Mouse (Mus musculus): ENCODE results near the gene Vps37c. TPM values are rescaled to one million over a fixed set of nuclear protein-coding genes. Genes with fewer than 3 reads are reported as not detected.
A peak's percentile ranks its signal among the peaks of the same experiment; 100 is the strongest.

Vps37c gene
- polyA plus RNA-seq, 2 experiments, result 6.0 to 9.3 TPM

DNA sequence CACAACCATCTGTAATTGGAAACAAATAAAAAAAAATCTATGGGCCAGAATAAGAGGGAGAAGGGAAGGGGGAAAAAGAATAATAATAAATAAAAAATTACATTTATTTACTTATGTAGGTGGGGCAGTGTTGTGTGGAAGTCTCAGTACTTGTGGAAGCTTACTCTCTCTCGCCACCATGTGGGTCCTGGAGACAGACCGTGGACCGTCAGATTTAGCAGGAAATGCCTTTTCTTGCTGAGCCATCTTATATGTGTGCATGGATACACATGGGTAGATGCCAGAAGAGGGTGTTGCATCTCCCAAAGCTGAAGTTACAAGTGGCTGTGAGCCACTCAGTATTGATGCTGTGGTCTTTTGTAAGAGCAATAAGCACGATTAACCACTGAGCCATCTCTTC, 7.0 kb upstream of the Vps37c start:
- TF ChIP-seq EP300 (IDR thresholded peaks at IDR 0.05; ENCODE audit: low read depth) (no peak), CTCF (IDR thresholded peaks at IDR 0.05; ENCODE audit: low read depth) (no peak)
- H3K9me3 ChIP-seq (ENCODE audit: control insufficient read depth, low read length), result no peaks in the 10 kb centered on the region
- H3K27ac ChIP-seq, result no peak overlapping the region
- no peak overlapping the region for H3K9ac ChIP-seq (replicated peaks)
- WGBS (ENCODE audit: insufficient replicate concordance), result 35% methylated on average over 4 of the region's 4 CpGs
- H3K36me3 ChIP-seq (replicated peaks; ENCODE audit: control insufficient read depth, insufficient read depth, low read depth), result no peaks in the 10 kb centered on the region
- H3K4me1 ChIP-seq (replicated peaks; ENCODE audit: control insufficient read depth in 2 of 2, insufficient read depth in 2 of 2, low read length in 1 of 2), result peaks cover 6 to 10% of the 10 kb centered on the region in 2 experiments
- H3K27me3 ChIP-seq (ENCODE audit: control insufficient read depth, insufficient read depth, low read length), result no peaks in the 10 kb centered on the region
- no peak overlapping the region for H3K4me2 ChIP-seq (ENCODE audit: low read depth)
- no peak overlapping the region for H3K4me3 ChIP-seq (ENCODE audit: insufficient read depth in 1 of 2, low read depth in 2 of 2, low read length in 2 of 2)
- no peak for ATAC-seq (ENCODE audit: insufficient read depth)
- DNase-seq (ENCODE audit: low read depth in 3 of 3, low spot score in 3 of 3), result no peak

DNA sequence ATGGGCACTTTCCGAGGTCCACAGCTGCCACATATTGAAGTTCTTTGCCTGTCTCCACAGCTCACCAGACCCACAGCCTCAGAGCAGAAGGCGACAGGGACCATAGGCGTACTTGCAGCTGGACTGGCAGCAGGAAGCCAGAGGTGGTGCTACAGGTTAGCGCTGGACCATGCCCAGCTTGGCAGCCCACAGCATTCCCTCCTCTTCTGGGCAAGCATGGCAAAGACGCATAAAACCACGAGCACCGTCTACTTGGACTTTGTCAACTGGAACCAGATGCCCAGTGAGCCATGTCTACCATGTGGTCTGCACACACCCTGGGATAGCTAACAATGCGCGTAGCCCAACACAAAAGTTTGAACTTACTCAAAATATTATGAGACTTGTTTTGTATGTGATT, 3.5 kb upstream of the Vps37c start:
- no peaks in the 10 kb centered on the region for H3K9me3 ChIP-seq (ENCODE audit: control insufficient read depth, low read length)
- WGBS (ENCODE audit: insufficient replicate concordance), result 76% methylated on average over 9 of the region's 9 CpGs
- no peaks in the 10 kb centered on the region for H3K27me3 ChIP-seq (ENCODE audit: control insufficient read depth, insufficient read depth, low read length)
- no peak overlapping the region for H3K4me3 ChIP-seq (ENCODE audit: insufficient read depth in 1 of 2, low read depth in 2 of 2, low read length in 2 of 2)
- H3K4me2 ChIP-seq (ENCODE audit: low read depth), result no peak overlapping the region
- H3K4me1 ChIP-seq (replicated peaks; ENCODE audit: control insufficient read depth in 2 of 2, insufficient read depth in 2 of 2, low read length in 1 of 2), result peaks cover 15 to 22% of the 10 kb centered on the region in 2 experiments
- no peak for TF ChIP-seq EP300 (IDR thresholded peaks at IDR 0.05; ENCODE audit: low read depth)
- no peak for TF ChIP-seq CTCF (IDR thresholded peaks at IDR 0.05; ENCODE audit: low read depth)
- H3K27ac ChIP-seq, result no peak overlapping the region
- H3K36me3 ChIP-seq (replicated peaks; ENCODE audit: control insufficient read depth, insufficient read depth, low read depth), result no peaks in the 10 kb centered on the region
- no peak for DNase-seq (ENCODE audit: low read depth in 3 of 3, low spot score in 3 of 3)
- no peak overlapping the region for H3K9ac ChIP-seq (replicated peaks)
- ATAC-seq (ENCODE audit: insufficient read depth), result no peak

DNA sequence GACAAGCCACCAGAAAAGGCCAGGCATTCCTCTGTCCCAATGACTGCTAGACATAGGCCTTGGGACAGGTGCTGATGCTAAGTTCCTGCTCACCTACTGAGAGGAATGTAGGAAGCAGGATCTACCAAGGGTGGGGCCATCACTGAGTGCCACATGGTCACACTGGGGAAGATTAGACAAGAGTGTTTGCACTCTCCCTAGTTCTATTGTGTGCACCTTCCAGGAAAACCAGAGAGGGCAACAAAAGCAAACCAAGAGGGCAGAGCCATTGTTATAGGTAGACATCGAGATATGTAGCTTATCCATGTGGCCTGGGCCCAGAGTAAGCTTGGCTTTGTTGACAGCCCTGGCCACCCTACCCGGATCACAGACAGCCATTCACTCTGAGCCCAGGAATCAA, 2.8 kb upstream of the Vps37c start:
- H3K4me3 ChIP-seq (ENCODE audit: insufficient read depth in 1 of 2, low read depth in 2 of 2, low read length in 2 of 2), result no peak overlapping the region
- H3K4me2 ChIP-seq (ENCODE audit: low read depth), result no peak overlapping the region
- H3K27me3 ChIP-seq (ENCODE audit: control insufficient read depth, insufficient read depth, low read length), result no peaks in the 10 kb centered on the region
- no peak overlapping the region for H3K9ac ChIP-seq (replicated peaks)
- ATAC-seq (ENCODE audit: insufficient read depth) (no peak), DNase-seq (ENCODE audit: low read depth in 3 of 3, low spot score in 3 of 3) (no peak)
- H3K36me3 ChIP-seq (replicated peaks; ENCODE audit: control insufficient read depth, insufficient read depth, low read depth), result no peaks in the 10 kb centered on the region
- H3K9me3 ChIP-seq (ENCODE audit: control insufficient read depth, low read length), result no peaks in the 10 kb centered on the region
- no peak overlapping the region for H3K27ac ChIP-seq
- H3K4me1 ChIP-seq (replicated peaks; ENCODE audit: control insufficient read depth in 2 of 2, insufficient read depth in 2 of 2, low read length in 1 of 2), result peaks cover 21 to 27% of the 10 kb centered on the region in 2 experiments
- no peak for TF ChIP-seq EP300 (IDR thresholded peaks at IDR 0.05; ENCODE audit: low read depth)
- TF ChIP-seq CTCF (IDR thresholded peaks at IDR 0.05; ENCODE audit: low read depth), result no peak
- WGBS (ENCODE audit: insufficient replicate concordance), result 54% methylated on average over 2 of the region's 2 CpGs

DNA sequence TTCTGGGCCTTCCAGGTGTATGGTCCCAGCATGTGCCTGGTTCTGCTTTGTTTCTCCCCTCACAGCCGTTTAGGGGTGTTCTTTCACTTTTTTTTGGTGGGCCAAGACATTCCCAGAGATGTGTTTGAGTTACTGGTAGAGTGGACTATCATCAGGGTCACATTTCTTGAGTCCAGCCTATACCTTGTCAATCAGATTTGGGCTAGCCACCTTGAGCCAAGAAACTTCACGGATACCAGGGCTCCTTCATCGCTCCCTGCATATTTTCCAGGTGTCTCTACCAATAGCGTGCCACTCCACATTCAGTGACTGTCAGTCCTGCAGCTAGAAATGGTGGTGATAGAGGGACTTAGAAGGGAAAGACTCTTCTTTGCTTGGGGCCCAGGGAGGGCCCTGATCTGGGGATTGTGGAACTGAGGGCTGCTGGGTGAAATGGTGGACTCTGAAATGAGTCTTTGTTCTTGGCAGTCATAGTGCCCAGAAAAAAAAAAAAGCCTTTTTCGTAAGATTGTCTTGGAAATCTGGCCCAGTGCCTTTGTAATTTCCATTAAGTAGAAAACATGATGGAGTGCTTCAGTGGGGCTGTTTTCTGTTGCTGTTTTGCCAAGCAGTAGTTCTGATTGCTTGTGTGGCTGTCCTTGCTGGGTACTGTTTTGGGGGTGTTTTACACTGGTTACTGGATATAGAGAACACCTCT, 1.1 kb downstream of the Vps37c start:
- Histone ChIP-seq H3K4me3 (ENCODE audit: insufficient read depth in 1 of 2, low read depth in 2 of 2, low read length in 2 of 2) (peak overlapping the region; percentile 63 to 68), H3K4me2 (ENCODE audit: low read depth) (peak overlapping the region; percentile 86), H3K27ac (peak overlapping the region; percentile 82), H3K9ac (replicated peaks) (peak overlapping the region; percentile 81), H3K4me1 (replicated peaks; ENCODE audit: control insufficient read depth in 2 of 2, insufficient read depth in 2 of 2, low read length in 1 of 2) (peaks cover 39 to 53% of the 10 kb centered on the region in 2 experiments), H3K27me3 (ENCODE audit: control insufficient read depth, insufficient read depth, low read length) (no peaks in the 10 kb centered on the region), H3K9me3 (ENCODE audit: control insufficient read depth, low read length) (no peaks in the 10 kb centered on the region), H3K36me3 (replicated peaks; ENCODE audit: control insufficient read depth, insufficient read depth, low read depth) (no peaks in the 10 kb centered on the region)
- DNase-seq (ENCODE audit: low read depth in 3 of 3, low spot score in 3 of 3) (no peak), ATAC-seq (ENCODE audit: insufficient read depth) (no peak)
- WGBS (ENCODE audit: insufficient replicate concordance), result 55% methylated on average over 5 of the region's 5 CpGs
- TF ChIP-seq EP300 (IDR thresholded peaks at IDR 0.05; ENCODE audit: low read depth) (no peak), CTCF (IDR thresholded peaks at IDR 0.05; ENCODE audit: low read depth) (no peak)

DNA sequence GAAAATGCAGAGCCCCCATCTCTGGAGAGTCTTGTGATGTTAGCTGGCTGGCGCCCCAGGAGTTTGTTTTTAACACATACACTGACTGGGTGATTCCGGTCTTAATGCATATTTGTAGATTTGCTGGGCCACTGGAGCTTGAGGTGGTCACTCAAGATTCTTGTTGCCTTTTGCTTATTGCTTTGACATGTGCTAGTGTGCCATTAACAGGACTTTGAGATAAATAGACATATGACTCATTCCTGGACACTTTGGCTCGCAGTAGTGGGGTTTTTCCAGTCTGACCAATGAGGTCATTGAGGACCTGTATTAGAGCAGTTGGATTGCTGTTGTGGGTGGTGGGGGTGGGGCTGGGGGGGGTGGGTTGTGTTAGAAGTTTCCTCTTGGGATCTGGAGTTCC, 1.8 kb downstream of the Vps37c start:
- TF ChIP-seq EP300 (IDR thresholded peaks at IDR 0.05; ENCODE audit: low read depth) (no peak), CTCF (IDR thresholded peaks at IDR 0.05; ENCODE audit: low read depth) (no peak)
- Histone ChIP-seq H3K4me1 (replicated peaks; ENCODE audit: control insufficient read depth in 2 of 2, insufficient read depth in 2 of 2, low read length in 1 of 2) (peaks cover 39 to 58% of the 10 kb centered on the region in 2 experiments), H3K27ac (peak overlapping the region; percentile 82), H3K4me2 (ENCODE audit: low read depth) (peak overlapping the region; percentile 86), H3K36me3 (replicated peaks; ENCODE audit: control insufficient read depth, insufficient read depth, low read depth) (no peaks in the 10 kb centered on the region), H3K9ac (replicated peaks) (peak overlapping the region; percentile 81; the same call in 1 of the 2 replicates), H3K4me3 (ENCODE audit: insufficient read depth in 1 of 2, low read depth in 2 of 2, low read length in 2 of 2) (peak overlapping the region in 1 of 2 experiments; percentile 63; a peak in 1 of 4 replicates), H3K9me3 (ENCODE audit: control insufficient read depth, low read length) (no peaks in the 10 kb centered on the region), H3K27me3 (ENCODE audit: control insufficient read depth, insufficient read depth, low read length) (no peaks in the 10 kb centered on the region)
- 55% methylated on average over 3 of the region's 3 CpGs for WGBS (ENCODE audit: insufficient replicate concordance)
- ATAC-seq (ENCODE audit: insufficient read depth) (no peak), DNase-seq (ENCODE audit: low read depth in 3 of 3, low spot score in 3 of 3) (no peak)
